ENCODE assay signal across 16 mouse cellular contexts in the genomic region with DNA sequence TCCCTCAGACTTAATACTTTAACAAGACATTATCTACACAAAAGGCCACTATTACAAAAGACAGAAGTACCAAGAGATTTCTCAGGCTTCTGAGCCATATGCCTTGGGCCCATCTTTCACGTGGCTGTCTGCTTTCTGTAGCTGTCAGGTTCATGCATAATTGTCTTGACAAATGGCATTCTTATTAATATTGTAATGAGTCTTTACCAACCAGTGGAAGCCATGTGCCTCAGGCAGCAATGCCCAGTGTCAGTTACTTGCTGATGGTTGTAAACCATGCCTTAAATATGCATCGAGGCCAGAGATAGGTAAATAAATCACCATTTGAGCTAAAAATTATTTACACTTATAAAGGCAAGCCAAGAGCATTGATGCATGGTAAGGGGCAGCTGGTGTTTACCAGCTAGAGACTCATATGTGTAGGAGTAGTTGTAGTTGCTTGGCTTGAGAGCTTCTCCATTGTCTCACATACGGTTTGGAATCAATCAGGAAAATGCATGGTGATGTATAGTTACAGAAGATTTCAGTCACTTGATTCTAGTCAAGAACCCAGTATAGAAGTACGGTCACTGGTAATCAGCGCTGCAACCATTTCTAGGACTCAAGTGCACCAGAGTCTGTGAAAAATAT.
DNase-seq lines count a peak whose midpoint lies in the region; ATAC-seq and TF ChIP-seq lines count a peak whose summit lies in the region.
"Had no signal": no experiment of that assay in that cellular context is flagged by ENCODE, and none has a peak within 500 bp of the region (broad histone marks: within the 10 kb centered on the region; RNA-seq: fewer than 3 reads in every experiment).

No protein-coding gene starts in this region.

- no peak overlapping the region for H3K27ac ChIP-seq in forebrain, embryonic 14.5 days (ENCODE audit: low read depth, low read length)
- no peak overlapping the region for H3K27ac ChIP-seq in forebrain, postnatal 0 days (ENCODE audit: low read depth, low read length)
- H3K27ac ChIP-seq in neural tube, embryonic 12.5 days, result no peak overlapping the region
- H3K27ac ChIP-seq: heart, embryonic 15.5 days; limb, embryonic 13.5 days; macrophage had no signal

- WGBS in forebrain, embryonic 14.5 days, result 66% methylated on average over 5 of the region's 5 CpGs
- WGBS in forebrain, postnatal 0 days, result 62% methylated on average over 5 of the region's 5 CpGs
- WGBS in neural tube, embryonic 12.5 days, result 59% methylated on average over 5 of the region's 5 CpGs

- no peak overlapping the region for H3K4me2 ChIP-seq in forebrain, embryonic 14.5 days (ENCODE audit: low read length)
- H3K4me2 ChIP-seq in forebrain, postnatal 0 days (ENCODE audit: low read depth), result no peak overlapping the region
- no peak overlapping the region for H3K4me2 ChIP-seq in neural tube, embryonic 12.5 days (replicated peaks)
- H3K4me2 ChIP-seq: heart, embryonic 15.5 days; limb, embryonic 13.5 days had no signal

- H3K36me3 ChIP-seq in forebrain, embryonic 14.5 days (ENCODE audit: control insufficient read depth, insufficient read depth, low read length), result no peaks in the 10 kb centered on the region
- H3K36me3 ChIP-seq in forebrain, postnatal 0 days (ENCODE audit: insufficient read depth), result no peaks in the 10 kb centered on the region
- no peaks in the 10 kb centered on the region for H3K36me3 ChIP-seq in neural tube, embryonic 12.5 days
- H3K36me3 ChIP-seq: heart, embryonic 15.5 days; limb, embryonic 13.5 days had no signal

- no peaks in the 10 kb centered on the region for H3K9me3 ChIP-seq in forebrain, embryonic 14.5 days (replicated peaks; ENCODE audit: control insufficient read depth, low read length)
- no peaks in the 10 kb centered on the region for H3K9me3 ChIP-seq in forebrain, postnatal 0 days (ENCODE audit: low read length)
- no peaks in the 10 kb centered on the region for H3K9me3 ChIP-seq in neural tube, embryonic 12.5 days
- H3K9me3 ChIP-seq: heart, embryonic 15.5 days; limb, embryonic 13.5 days had no signal

- H3K4me3 ChIP-seq in forebrain, embryonic 14.5 days (ENCODE audit: low read depth, low read length), result no peak overlapping the region
- H3K4me3 ChIP-seq in forebrain, postnatal 0 days (ENCODE audit: low read depth, low read length), result no peak overlapping the region
- no peak overlapping the region for H3K4me3 ChIP-seq in neural tube, embryonic 12.5 days
- H3K4me3 ChIP-seq: heart, embryonic 15.5 days; limb, embryonic 13.5 days had no signal

- H3K4me1 ChIP-seq in forebrain, embryonic 14.5 days (ENCODE audit: control insufficient read depth, insufficient read depth, low read length), result no peaks in the 10 kb centered on the region
- H3K4me1 ChIP-seq in forebrain, postnatal 0 days (ENCODE audit: insufficient read depth), result no peaks in the 10 kb centered on the region
- H3K4me1 ChIP-seq in neural tube, embryonic 12.5 days, result no peaks in the 10 kb centered on the region; the same call in 1 of the 2 replicates
- H3K4me1 ChIP-seq: heart, embryonic 15.5 days had no signal

- no peak overlapping the region for H3K9ac ChIP-seq in forebrain, embryonic 14.5 days (ENCODE audit: low read length)
- no peak overlapping the region for H3K9ac ChIP-seq in forebrain, postnatal 0 days
- no peak overlapping the region for H3K9ac ChIP-seq in neural tube, embryonic 12.5 days
- H3K9ac ChIP-seq: heart, embryonic 15.5 days; limb, embryonic 13.5 days had no signal

- no peaks in the 10 kb centered on the region for H3K27me3 ChIP-seq in forebrain, embryonic 14.5 days (replicated peaks; ENCODE audit: control insufficient read depth, insufficient read depth, low read length)
- H3K27me3 ChIP-seq in forebrain, postnatal 0 days (ENCODE audit: insufficient read depth, low read length), result no peaks in the 10 kb centered on the region
- H3K27me3 ChIP-seq in neural tube, embryonic 12.5 days (replicated peaks), result no peaks in the 10 kb centered on the region
- H3K27me3 ChIP-seq: heart, embryonic 15.5 days; limb, embryonic 13.5 days had no signal

- DNase-seq in forebrain, embryonic 14.5 days (ENCODE audit: low spot score), result peak; percentile 39
- no peak for DNase-seq in forebrain, postnatal 0 days
- DNase-seq in neural tube, embryonic 10.5 days (ENCODE audit: extremely low spot score, low spot score), result no peak
- DNase-seq in mesoderm, embryonic 11.5 days (ENCODE audit: low read depth, low spot score), result peak; percentile 24
- DNase-seq in retina, postnatal 1 day, result peak; percentile 72
- no peak for DNase-seq in thymus, postnatal 36 days
- DNase-seq in frontal cortex, adult 2 months (ENCODE audit: extremely low spot score in 1 of 2, low spot score in 1 of 2), result no peak
- DNase-seq: adrenal gland, postnatal 25 days; heart, adult 11 months; kidney, postnatal 14 days; lung, adult 18-20 months had no signal

- peak; percentile 77 for ATAC-seq in forebrain, embryonic 14.5 days
- no peak for ATAC-seq in forebrain, postnatal 0 days
- ATAC-seq in neural tube, embryonic 12.5 days (ENCODE audit: low FRiP score, low read depth), result peak; percentile 86
- ATAC-seq: inflammation-experienced regulatory T-cells, adult 6 months had no signal

- no peak for TF ChIP-seq CTCF in forebrain, postnatal 0 days (IDR thresholded peaks at IDR 0.05; ENCODE audit: low read depth)

Comparison
In these comparisons a context has a peak if more than half of its experiments do, and no peak if none do; other contexts are left out.
1. DNase-seq: peak in forebrain, embryonic 14.5 days (single experiment), mesoderm, embryonic 11.5 days (single experiment) and retina, postnatal 1 day (single experiment); none in forebrain, postnatal 0 days (single experiment), neural tube, embryonic 10.5 days (single experiment), thymus, postnatal 36 days (0 of 2) and frontal cortex, adult 2 months (0 of 2).